Mouse (Mus musculus) lung, embryonic 16.5 days (tissue): ENCODE results near the gene Pafah1b2. TPM values are rescaled to one million over a fixed set of nuclear protein-coding genes. Genes with fewer than 3 reads are reported as not detected.

Source experiments
- ATAC-seq: fragments of 200-750 bp; cut with Nextera tagmentation; 2 replicates; pipeline ENCODE4 v1.8.0; 2017; ENCODE audit warnings: low read depth, mild to moderate bottlenecking, moderate library complexity
- H3K27ac ChIP-seq: fragments of 300-500 bp; sonication (generic); 2 replicates; pipeline ENCODE4 v1.5.1; 2014; ENCODE audit warnings: mild to moderate bottlenecking, control low read depth, low read length
- H3K27me3 ChIP-seq: fragments of 300-500 bp; sonication (generic); 2 replicates; pipeline ENCODE4 v1.6.1; 2014; ENCODE audit warnings: low read depth, low read length, mixed read lengths; ENCODE audit not compliant: control insufficient read depth, insufficient read depth
- H3K36me3 ChIP-seq: fragments of 300-500 bp; sonication (generic); 2 replicates; pipeline ENCODE4 v1.6.1; 2014; ENCODE audit warnings: low read length; ENCODE audit not compliant: control insufficient read depth, insufficient read depth
- H3K4me1 ChIP-seq: fragments of 300-500 bp; sonication (generic); replicated peaks from 2 replicates; pipeline ENCODE4 v1.6.1; 2014; ENCODE audit warnings: low read length, mixed read lengths; ENCODE audit not compliant: control insufficient read depth, insufficient read depth
- H3K4me2 ChIP-seq: fragments of 300-500 bp; sonication (generic); 2 replicates; pipeline ENCODE4 v1.6.1; 2014; ENCODE audit warnings: low read depth, low read length, control low read depth
- H3K4me3 ChIP-seq: fragments of 300-500 bp; sonication (generic); 2 replicates; pipeline ENCODE4 v1.5.1; 2014; ENCODE audit warnings: mild to moderate bottlenecking, low read length, control low read depth
- H3K9ac ChIP-seq: fragments of 300-500 bp; sonication (generic); 2 replicates; pipeline ENCODE4 v1.6.1; 2014; ENCODE audit warnings: low read length, control low read depth
- H3K9me3 ChIP-seq: fragments of 300-500 bp; sonication (generic); 2 replicates; pipeline ENCODE4 v1.6.1; 2016; ENCODE audit warnings: low read length; ENCODE audit not compliant: control insufficient read depth
- WGBS: fragments of 180-500 bp; shearing (Covaris S2); extraction: QIAGEN DNeasy Blood & Tissue Kit; methylation state at CpG from one replicate; pipeline ENCODE4 v1.1.7; 2014; 5-methylcytosine and 5-hydroxymethylcytosine counted together
- polyA plus RNA-seq: library from polyadenylated mRNA; unstranded; fragments of >200 nt; fragmentation: Nextera tagmentation; extraction: Ambion mirVana; gene quantifications from 2 replicates; pipeline ENCODE4 v1.2.1, GENCODE M21; 2015

Pafah1b2 gene
- polyA plus RNA-seq, 1 experiment from 2014 or later = 157 TPM

DNA sequence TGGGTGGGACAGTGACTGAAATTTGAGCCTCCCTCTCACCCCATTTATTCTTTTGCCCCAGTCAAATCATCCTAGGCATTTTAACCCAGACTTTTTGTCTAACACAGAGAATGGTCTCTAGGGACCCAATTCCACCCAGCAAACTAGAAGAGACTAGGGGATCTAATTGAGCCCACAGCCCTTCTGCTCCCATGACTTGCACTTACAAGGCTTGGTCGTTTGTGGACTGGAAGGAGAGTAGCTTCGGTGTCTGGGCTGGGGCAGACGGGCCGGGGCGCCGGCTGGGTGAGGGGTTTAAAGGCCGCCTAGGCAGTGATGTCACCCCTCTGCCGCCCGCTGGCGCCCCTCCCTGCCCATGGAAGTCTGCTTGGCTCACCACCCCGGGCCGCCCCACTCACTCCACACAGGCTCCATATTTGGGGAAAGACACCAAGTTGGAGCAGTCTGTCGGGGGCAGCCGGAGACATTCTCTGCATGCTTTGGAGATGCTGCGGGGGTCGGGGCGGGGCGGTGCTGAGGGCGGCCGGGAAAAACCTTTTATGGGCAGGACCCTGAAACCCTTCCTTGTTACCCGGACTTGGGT lies 76.8 kb downstream of the Pafah1b2 start, which contains the start of gene Tagln:
Gene Tagln, minus strand, starts transcription at position 431 of the 583 bp plus-strand sequence.
- 2% methylated on average over 21 of the region's 21 CpGs for WGBS
- peak within 1 kb of the TSS; percentile 60 for H3K27ac ChIP-seq
- H3K9me3 ChIP-seq = no peaks in the 10 kb centered on the region
- peaks cover 31% of the 10 kb centered on the region for H3K4me1 ChIP-seq
- H3K4me3 ChIP-seq = peak within 1 kb of the TSS; percentile 34
- peak within 1 kb of the TSS; percentile 52 for H3K4me2 ChIP-seq
- peak; percentile 78 for ATAC-seq
- peak within 1 kb of the TSS; percentile 53; the same call in 1 of the 2 replicates for H3K9ac ChIP-seq
- H3K36me3 ChIP-seq = peaks cover 8% of the 10 kb centered on the region
- H3K27me3 ChIP-seq = no peaks in the 10 kb centered on the region

DNA sequence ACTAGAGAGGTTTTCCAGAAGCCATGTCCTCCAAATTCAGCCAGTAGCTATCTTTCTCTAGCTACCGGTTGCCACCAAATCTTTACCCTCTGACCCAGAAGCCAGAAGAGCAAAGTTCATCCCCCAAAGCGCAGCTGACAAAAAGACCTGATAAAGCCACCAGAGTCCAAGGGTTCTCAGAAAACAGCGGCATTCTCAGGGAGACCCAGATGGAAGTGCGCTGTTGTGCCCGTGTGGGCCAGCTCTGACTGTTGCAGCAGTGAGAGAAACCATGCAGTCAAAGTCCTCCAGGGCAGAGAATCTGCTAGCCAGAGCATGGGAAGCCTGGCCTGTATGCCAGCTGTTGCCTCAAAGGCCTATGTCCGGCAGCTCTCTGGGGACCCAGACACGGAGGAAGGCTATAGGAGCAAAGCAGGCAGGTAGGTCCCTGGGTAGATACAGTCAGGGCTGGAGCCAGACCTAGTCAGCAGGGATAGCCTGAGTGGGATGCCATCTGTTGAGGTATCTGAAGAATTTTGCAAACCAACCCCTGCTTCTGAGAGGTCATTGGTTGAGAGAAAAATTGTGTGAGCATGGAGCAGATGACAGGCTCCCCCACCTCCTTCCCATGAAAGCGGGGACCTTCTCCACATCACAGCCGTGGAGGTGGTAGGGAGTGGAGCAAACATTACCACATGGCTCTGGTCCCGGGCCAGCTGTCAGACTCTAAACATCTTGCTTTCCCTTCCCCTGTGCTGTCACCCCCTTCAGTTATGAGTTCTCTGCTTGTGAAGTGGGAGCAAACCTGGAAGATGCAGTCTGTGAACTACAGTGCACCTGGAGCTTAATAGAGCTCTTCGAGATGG lies 79.7 kb downstream of the Pafah1b2 start:
- Histone ChIP-seq H3K4me3 (no peak overlapping the region), H3K9ac (peak overlapping the region; percentile 31; the same call in 1 of the 2 replicates), H3K4me2 (peak overlapping the region; percentile 25), H3K4me1 (peaks cover 31% of the 10 kb centered on the region), H3K36me3 (peaks cover 7% of the 10 kb centered on the region; the same call in 1 of the 2 replicates), H3K27ac (peak overlapping the region; percentile 60), H3K27me3 (no peaks in the 10 kb centered on the region), H3K9me3 (no peaks in the 10 kb centered on the region)
- 55% methylated on average over 11 of the region's 11 CpGs for WGBS
- ATAC-seq = no peak

DNA sequence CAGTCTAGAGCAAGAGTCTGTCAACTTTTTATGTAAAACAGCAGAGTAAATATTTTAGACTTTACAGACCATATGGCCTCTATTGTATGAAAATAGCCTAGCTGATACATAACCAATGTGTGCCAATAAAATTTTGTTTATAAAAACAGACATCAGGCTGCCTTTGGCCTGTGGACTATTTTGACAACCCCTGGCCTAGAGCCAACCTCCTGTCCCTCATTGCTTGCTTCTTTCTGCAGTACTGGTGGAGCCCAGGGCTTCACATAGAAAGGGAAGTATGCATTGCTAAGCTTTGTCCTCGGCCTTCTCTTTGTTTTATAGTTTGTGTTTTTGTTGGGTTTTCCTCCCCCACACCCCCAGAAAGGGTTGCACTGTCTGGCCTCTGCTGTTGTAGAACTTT lies 80.5 kb downstream of the Pafah1b2 start:
- Histone ChIP-seq H3K27ac (peak overlapping the region; percentile 60), H3K4me3 (no peak overlapping the region), H3K36me3 (peaks cover 12% of the 10 kb centered on the region), H3K27me3 (no peaks in the 10 kb centered on the region), H3K4me2 (no peak overlapping the region), H3K4me1 (peaks cover 31% of the 10 kb centered on the region), H3K9me3 (no peaks in the 10 kb centered on the region), H3K9ac (no peak overlapping the region)
- ATAC-seq = peak; percentile 25; the same call in 1 of the 2 replicates
- WGBS = 33% methylated on average over 1 of the region's 1 CpGs

DNA sequence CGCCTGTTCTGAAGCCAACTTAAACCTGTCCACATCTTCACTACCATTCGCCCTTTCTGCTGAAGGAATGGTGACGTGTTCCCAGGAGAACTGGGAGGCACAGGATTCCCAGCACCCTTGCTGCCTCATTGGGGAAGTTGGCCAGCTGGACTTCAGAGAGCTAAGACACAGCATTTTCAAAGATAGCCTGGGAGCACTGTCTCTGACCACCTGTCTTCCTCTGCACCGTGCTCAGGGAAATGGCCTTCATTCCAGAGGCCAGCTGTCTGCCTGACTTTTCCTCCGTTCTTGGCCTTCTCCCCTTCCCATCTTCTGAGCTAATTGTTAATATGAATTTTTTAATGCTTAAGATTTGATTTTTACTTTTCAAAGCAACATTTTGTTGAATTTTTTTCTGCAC lies 83.2 kb downstream of the Pafah1b2 start:
- Histone ChIP-seq H3K4me3 (no peak overlapping the region), H3K4me2 (no peak overlapping the region), H3K27ac (no peak overlapping the region), H3K9ac (no peak overlapping the region), H3K4me1 (peaks cover 22% of the 10 kb centered on the region), H3K36me3 (peaks cover 18% of the 10 kb centered on the region), H3K27me3 (no peaks in the 10 kb centered on the region), H3K9me3 (no peaks in the 10 kb centered on the region)
- ATAC-seq = no peak
- WGBS = 84% methylated on average over 5 of the region's 5 CpGs

DNA sequence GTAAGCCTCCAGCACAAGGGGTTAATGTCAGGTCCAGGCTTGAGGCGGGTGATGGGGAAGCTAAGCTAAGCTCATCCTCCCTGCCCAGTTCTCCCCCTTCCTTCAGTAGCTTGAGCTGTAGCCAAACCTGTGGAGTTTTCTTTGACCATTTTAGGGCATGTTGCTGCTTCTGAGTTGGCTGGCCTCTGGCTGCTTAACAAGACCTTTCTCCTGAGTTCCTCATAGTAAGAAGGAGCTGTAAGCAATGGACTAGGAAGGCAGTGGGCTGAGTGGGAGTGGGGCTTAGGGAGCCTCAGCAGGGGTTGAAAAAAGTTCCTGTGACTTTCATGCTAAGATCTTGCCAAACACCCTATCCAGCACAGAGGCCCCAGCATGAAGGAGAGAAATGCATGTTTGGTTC lies 92.6 kb downstream of the Pafah1b2 start:
- Histone ChIP-seq H3K4me2 (no peak overlapping the region), H3K4me1 (peaks cover 4% of the 10 kb centered on the region; the same call in 1 of the 2 replicates), H3K27me3 (no peaks in the 10 kb centered on the region), H3K9ac (no peak overlapping the region), H3K9me3 (no peaks in the 10 kb centered on the region), H3K36me3 (peaks cover 35% of the 10 kb centered on the region), H3K4me3 (no peak overlapping the region), H3K27ac (peak overlapping the region; percentile 62)
- WGBS = 42% methylated on average over 1 of the region's 1 CpGs
- ATAC-seq = peak; percentile 12; the same call in 1 of the 2 replicates

DNA sequence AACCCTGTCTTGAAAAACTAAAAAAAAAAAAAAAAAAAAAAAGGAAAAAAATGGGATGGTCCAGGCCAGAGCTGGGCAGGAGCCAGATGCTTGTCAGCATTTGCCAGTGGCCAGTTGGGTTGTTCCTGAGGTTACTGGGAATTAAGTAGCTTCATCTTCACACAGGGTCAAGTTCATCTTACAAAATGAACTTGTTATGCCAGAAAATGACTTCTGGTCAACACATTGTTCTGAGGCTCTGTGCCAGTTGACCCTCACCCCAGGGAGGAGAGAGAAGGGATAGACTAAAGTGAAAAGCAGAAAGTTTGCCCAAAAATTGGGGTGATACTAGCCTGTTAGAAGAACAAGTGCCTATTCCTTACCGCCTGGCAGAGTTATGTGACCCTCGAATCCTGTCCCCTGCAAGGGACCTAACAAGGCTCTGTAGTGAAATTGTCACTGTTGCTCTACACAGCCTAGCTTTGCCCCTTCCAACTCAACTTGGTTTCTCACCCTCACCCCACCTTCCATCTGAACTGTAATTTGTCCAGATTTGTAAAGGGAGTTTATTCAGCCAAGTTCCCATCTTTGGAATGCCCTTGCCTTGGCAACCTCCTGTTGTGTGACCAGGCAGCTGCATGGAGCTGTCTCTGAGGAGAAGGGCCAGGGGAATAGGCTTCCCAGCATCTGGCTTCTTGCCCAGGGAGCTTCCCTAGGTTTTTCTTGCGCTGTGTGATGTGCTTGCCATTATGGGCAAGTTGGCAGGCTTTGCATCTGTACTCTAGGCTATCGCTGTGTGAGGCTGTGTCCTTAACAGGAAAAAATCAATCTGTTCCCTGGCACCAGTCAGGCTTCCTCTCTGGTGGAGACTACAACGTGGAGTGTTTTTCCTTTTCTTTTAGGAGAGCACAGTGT lies 95.2 kb downstream of the Pafah1b2 start:
- ATAC-seq = peak; percentile 80
- H3K27me3 ChIP-seq = no peaks in the 10 kb centered on the region
- peak overlapping the region; percentile 66 for H3K27ac ChIP-seq
- peaks cover 4% of the 10 kb centered on the region; the same call in 1 of the 2 replicates for H3K4me1 ChIP-seq
- whole genome bisulfite sequencing = 60% methylated on average over 5 of the region's 5 CpGs
- H3K4me2 ChIP-seq = no peak overlapping the region
- H3K4me3 ChIP-seq = no peak overlapping the region
- H3K36me3 ChIP-seq = peaks cover 39% of the 10 kb centered on the region
- no peaks in the 10 kb centered on the region for H3K9me3 ChIP-seq
- no peak overlapping the region for H3K9ac ChIP-seq

DNA sequence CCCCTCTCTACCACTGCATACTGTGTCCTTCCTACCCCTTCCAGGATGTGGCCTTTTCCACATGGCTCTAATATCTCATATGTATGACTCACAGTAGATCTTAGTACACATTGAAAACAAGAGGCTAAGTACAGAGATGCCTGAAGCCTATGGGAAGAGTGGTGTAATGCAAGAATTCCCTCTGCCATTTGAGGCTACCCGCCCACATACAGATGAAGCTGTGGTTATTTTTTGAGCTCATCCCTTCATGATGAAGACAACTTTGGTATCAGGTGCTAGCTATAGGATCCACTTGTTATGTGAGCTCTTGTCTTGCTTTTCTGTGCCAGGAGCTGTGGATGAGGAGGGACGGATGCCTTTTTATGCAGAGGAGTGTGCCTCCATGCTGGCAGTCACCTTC lies 96.8 kb downstream of the Pafah1b2 start:
- 96% methylated on average over 2 of the region's 2 CpGs for WGBS
- no peak for ATAC-seq
- H3K9me3 ChIP-seq = no peaks in the 10 kb centered on the region

More for the DNA sequence above, 96.8 kb downstream of the Pafah1b2 start:
- H3K27me3 ChIP-seq = no peaks in the 10 kb centered on the region
- H3K4me3 ChIP-seq = no peak overlapping the region
- peaks cover 4% of the 10 kb centered on the region; the same call in 1 of the 2 replicates for H3K4me1 ChIP-seq
- H3K27ac ChIP-seq = no peak overlapping the region
- no peak overlapping the region for H3K4me2 ChIP-seq
- H3K9ac ChIP-seq = no peak overlapping the region
- H3K36me3 ChIP-seq = peaks cover 45% of the 10 kb centered on the region
